Mouse (Mus musculus): ENCODE data around the gene Rps27a.
A peak's percentile ranks its signal among the peaks of the same experiment; 100 is the strongest.

GRCm38 (mm10) chr11:29579610-29580009 lies 31.7 kb upstream of the Rps27a start:
- TF ChIP-seq EP300 (IDR thresholded peaks at IDR 0.05; ENCODE audit: low read depth): no peak
- peak; percentile 57 for TF ChIP-seq CTCF (IDR thresholded peaks at IDR 0.05; ENCODE audit: low read depth)
